Mouse (Mus musculus) frontal cortex, postnatal 25 days (tissue): ENCODE measurements around the gene Trio.
A peak's percentile ranks its signal among the peaks of the same experiment; 100 is the strongest.

Experiments used
- DNase-seq, 2 experiments: peaks; one replicate each; pipeline ENCODE4 v3.0.0; 2022; ENCODE audit warnings: low spot score in 2 of 2

Trio gene

DNA sequence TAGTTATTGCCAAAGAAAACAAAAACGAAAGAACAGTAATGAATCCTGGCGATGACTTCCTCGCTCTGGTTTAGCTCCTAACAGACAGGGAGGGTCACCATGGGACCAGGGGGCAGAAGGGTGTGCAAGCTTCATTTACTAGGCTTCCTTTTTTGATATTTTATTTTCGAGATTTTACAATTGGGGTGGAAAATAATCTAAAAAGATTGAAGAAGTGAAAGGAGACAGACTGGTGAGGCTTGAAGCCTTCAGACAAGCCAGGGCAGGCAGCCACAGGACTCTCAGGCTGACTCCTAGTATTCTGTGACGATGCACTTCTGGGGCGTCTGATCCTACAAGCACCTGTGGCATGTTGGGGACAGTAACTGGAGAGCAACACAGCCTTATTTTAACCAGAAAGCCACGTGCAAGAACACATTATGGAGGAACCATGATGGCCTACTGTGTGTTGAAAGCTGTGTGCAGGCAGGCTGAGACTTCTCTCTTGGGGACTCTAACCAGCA is 253.5 kb downstream of the Trio start:
- no peak for DNase-seq

GRCm38 (mm10) chr15:27771581-27771980 is 254.1 kb downstream of the Trio start:
- no peak for DNase-seq

- DNase-seq, result no peak
Measured at GRCm38 (mm10) chr15:27770513-27771196, 255.0 kb downstream of the Trio start.

DNA sequence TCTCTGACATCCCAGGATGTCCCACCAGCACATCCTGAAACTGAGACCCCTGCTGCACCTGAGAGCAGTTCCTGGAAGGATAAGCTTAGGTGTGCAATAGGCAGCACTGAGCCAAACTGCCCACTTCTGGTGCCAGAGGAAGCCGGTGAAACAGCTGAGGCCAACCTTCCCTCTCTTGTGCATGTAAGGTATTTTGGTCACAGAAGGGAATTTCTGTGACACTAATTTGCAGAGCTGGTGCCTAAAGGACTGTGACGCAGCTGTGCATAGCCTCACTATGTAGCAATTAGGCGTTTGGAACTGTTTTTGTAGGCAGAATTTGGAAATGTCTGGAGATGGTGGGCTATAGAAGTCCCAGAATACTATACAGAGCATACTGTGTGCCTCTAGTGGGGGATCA is 264.2 kb downstream of the Trio start:
- no peak for DNase-seq

- DNase-seq, result no peak
Measured at GRCm38 (mm10) chr15:27760655-27761054, 265.0 kb downstream of the Trio start.

- DNase-seq, result no peak
Measured at GRCm38 (mm10) chr15:27759890-27760289, 265.8 kb downstream of the Trio start.

DNA sequence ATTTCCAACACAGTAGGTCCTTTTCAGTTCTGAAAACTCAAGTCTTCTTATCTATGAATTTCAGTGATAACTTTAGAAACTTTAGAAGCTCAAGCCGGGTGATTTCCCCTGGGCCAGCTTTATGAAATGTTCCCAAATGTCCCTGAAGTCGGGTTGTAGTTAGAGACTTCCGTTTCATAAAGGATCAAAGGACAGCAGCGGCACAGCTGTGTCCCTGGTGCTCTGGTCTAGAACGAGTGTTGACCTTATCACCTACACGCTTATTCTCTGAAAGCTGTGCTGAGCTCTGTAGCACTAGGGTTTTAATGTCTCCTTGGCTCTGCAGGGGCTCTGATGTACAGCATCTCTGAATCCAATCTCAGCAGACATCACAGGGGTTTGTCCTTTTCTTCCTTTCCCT is 267.0 kb downstream of the Trio start:
- DNase-seq, result no peak

GRCm38 (mm10) chr15:27756426-27756825 is 269.2 kb downstream of the Trio start:
- DNase-seq, result no peak

- DNase-seq, result no peak
Measured at GRCm38 (mm10) chr15:27754571-27755260, 270.9 kb downstream of the Trio start.

DNA sequence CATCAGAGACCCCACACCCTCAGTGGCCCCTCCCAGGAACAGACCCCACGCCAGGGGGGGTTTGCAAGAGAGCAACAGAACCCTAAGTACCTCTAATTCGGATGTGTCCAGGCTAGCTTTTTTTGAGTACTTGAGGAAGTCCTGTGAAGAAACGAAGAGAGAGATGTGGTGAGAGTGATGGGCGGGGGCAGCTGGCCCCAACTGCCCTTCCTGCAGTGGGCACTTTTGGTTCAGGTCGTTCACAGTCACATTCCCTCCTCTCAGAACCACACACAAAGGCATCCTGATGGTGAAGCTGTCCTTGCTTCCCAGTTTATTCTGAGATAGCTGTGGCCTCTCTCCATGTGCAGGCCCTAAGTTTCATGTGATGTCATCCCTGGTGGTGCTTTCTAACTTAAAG is 271.7 kb downstream of the Trio start:
- DNase-seq, result no peak

GRCm38 (mm10) chr15:27752677-27753342 is 272.8 kb downstream of the Trio start:
- DNase-seq, result no peak

DNA sequence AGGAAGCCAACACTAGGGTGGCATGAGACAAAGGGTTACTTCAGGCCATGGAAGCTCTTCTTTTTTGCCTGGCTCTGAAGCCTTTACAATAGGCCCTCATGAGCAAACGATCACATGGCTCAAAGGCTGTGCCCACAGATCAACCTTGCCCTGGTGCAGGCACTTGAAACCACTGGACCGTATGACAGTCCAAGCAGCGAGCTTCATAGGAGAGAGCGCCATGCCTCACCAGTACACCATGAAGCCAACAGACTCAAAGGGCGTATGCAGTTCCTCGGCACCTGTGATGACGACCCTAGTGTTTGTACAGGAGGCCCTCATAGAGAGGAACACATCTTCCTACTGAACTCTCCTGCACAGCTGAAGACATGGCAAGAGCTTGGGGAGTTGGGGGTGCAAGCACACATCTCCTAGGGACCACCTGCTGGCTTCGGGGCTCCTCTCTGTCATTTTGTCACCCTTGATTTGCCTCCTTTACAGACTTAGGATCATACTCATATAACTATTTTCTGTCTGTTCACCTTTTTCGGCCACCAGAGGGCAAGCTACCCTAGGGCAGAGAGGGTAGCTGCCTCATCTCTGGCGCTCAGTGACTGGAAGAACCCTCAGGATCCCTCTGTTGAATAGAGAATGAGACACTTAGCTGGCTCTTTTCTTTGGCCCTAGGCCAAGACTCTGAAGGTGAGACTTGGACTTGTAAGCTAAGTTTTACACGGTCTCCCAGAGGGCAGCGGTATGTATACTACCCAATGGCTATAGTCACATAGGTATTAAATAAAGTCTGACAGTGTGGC is 273.8 kb downstream of the Trio start:
- DNase-seq, result peak in 1 of 2 experiments; percentile 46

GRCm38 (mm10) chr15:27748739-27749138 is 276.9 kb downstream of the Trio start:
- no peak for DNase-seq

- no peak for DNase-seq
Measured at GRCm38 (mm10) chr15:27747512-27747911, 278.1 kb downstream of the Trio start.

GRCm38 (mm10) chr15:27744995-27745394 is 280.7 kb downstream of the Trio start:
- DNase-seq, result no peak

DNA sequence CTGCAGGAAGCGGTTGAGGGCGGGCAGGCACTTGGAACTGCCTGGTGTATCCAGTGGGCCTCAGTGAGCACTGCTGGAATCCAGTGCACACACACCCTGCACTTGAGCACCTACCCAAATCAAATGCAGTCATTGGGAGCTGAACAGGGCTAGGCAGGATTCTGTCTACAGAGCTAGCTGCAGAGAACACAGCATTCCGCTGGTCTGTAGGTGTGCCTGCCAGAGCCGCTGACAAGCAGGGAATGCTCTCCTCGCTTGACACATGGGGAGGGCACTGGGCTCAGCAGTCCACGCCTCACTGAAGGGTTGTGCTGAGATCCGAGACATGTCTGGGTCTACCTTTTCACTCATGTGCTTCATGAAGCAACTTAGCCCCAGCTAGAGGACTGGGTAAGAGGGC is 285.6 kb downstream of the Trio start:
- no peak for DNase-seq

DNA sequence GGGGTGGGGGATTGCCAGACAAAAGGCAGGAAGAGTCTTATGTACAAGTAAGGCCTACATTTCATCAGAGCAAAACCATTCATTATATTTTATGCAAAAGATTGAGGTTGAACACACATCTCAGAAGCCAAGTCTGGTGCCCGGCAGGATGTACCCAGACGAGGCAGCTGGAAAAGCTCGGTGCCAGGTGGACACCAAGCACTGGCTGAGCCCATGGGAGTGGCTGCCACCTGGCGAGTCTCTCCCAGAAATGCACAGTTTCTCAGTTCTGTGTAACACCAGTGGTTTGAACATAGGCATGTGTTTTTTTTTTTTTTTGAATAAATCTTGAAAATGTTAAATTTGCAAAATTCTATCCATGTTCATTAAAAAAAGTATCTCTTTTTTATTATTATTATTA is 293.8 kb downstream of the Trio start:
- DNase-seq, result no peak

DNA sequence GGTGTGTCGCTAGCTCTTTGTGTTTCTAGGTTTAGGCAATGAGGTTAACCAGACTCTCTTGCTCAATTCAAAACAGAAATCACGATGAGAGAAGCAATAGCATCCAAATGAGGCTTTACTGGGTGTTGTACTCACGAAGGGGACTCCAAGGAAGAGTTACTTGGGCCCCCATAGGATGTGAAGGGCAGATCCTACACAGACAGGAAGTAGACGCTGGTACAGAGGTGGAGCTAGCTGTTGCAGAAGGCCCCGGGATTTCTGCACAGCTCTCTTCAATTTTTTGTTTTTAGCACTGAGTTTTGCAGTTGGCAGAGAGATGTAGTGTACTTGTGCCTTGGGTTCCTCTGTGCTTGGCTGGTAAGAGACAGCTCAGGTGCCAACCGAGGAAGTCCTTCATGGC is 299.4 kb downstream of the Trio start:
- no peak for DNase-seq

DNA sequence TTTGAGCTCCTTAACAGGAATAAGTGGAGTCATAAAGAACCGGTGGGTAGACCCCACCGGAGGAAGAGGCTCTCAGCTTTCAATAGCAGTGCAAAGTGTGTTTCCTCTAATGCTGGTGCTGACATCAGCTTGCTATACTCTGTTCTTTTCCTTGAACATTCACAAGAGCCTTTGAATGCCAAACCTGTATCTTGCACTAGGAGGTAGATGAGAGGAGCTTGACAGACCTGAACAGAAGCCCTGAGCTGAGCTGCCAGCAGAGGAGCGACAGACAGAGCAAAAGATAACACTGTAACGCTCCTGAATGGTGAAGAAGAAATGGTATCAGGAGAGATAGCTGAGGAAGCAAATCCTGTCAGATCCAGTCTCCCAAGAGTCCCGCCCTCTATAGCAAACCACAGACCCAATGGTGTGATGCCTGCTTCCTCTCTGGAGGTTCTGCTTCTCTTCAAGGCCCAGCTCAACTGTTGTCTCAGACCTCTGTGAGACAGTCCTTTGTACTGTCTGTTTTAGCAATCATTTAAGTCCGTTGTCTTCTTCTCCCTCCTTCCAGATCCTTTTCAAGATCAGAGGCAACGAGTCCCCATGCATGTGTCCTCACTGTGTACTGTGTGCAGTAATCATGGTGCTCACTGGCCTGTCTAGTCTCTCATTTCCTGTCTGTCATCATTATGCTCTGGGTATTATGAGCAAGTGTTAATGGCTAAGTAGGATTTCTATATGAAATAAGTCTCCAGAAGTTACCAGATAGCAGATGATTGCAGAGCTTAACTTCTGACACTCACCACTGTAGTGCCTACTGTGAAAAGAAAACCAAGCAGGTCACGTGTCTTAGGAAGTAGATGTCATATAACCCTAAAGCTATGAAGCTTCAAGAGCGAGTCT is 300.6 kb downstream of the Trio start:
- DNase-seq, result no peak

GRCm38 (mm10) chr15:27724298-27724697 is 301.4 kb downstream of the Trio start:
- no peak for DNase-seq

- DNase-seq, result no peak
Measured at GRCm38 (mm10) chr15:27723746-27724145, 301.9 kb downstream of the Trio start.
